Mouse (Mus musculus) kidney, adult 2 months (tissue): ENCODE data around the gene Zfyve26.

ENCODE experiments used
- CTCF ChIP-seq: fragments of 200-500 bp; conservative IDR thresholded peaks from 2 replicates; pipeline ENCODE4 v1.5.1; 2011; ENCODE audit warnings: low read depth, mild to moderate bottlenecking, control low read depth, low read length, moderate library complexity, mixed read lengths; ENCODE audit not compliant: insufficient read depth, insufficient read length
- POLR2A ChIP-seq: fragments of 200-500 bp; IDR thresholded peaks from one replicate; pipeline ENCODE4 v1.6.1; 2011; ENCODE audit warnings: low read depth, low read length, control low read depth

DNA sequence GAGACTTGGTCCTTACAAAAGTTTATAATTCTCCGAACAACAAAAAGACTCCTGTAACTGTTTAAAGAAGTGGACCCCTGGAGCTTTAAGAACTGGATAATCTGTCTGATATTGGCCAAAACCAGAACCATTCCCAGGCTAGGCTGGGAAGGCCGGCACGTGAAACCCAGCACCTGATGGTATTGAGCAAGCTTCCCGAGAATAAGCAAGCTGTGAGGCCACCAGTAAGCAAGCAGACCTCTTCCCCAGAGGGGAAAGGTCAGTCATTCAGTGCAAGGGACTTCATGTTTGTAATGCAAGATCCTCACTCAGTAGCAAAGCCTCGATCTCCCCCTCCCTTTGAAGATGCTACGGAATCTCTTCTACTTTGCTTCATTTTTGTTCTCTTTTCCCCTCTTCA is 3.2 kb downstream of the Zfyve26 start:
- no peak for TF ChIP-seq CTCF
- no peak for TF ChIP-seq POLR2A
